Mouse (Mus musculus) layer of hippocampus, postnatal 10 days (tissue): ENCODE results near the gene Arhgap20. TPM values are rescaled to one million over a fixed set of nuclear protein-coding genes. Genes with fewer than 3 reads are reported as not detected.

Experiments used
- total RNA-seq, 2 experiments: library from RNA; stranded (reverse); gene quantifications; 2 replicates each; pipeline ENCODE4 v1.2.3; 2021

Arhgap20 gene
- total RNA-seq, 2 experiments from 2014 or later = 51.1 to 57.7 TPM

Other genes starting within 250 kb of the Arhgap20 start
- 10 to 100 TPM; 15.9 to 17.7 TPM for gene Fdx1, start 198.2 kb downstream of the Arhgap20 start, total RNA-seq